In the genomic region with DNA sequence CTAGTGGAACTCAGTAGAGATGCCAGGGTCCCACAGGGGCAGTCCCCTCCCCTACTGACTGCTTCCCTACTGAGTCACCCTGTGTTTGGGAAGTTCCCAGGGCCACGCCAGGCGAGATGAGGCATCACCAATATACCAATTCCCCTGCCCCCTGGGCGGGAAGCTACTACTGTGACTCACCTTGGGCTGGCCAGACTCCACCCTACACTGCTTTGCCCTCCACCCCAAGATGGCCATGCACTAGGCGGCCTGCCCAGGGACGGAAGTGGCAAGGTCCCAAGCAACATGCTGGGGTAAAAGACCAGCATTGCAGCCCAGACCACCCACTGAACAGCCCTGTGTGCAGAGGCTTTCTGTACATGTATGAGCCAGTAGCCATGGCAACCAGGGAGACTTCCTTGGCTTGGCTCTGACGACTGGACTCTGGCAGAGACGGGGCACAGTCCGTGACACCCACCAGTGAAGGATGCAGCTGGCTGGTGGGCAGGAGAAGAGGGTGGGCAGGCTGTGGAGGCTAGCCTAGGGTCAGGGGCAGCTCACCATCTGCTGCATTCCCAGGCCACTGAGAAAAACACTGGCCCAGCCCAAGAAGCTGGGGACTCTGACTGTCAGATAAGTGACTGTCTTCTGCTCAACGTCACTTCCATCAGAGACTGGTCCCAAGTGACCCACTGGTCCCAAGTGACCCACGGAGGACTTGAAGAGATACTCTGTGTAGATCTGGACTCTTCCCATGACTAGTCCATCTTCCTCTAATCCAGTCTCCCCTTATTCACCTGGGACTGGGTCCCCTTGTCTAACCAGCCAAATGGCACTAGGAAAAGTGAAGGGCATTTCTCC, we compare ENCODE assay signal across 7 mouse cellular contexts. TPM values are rescaled to one million over a fixed set of nuclear protein-coding genes. Genes with fewer than 3 reads are reported as not detected.
DNase-seq lines count a peak whose midpoint lies in the region; TF ChIP-seq lines count a peak whose summit lies in the region.

No protein-coding gene starts in this region.

- intact Hi-C loops in left cerebral cortex, postnatal 4 days (cut with DNase I): no loop called here
- intact Hi-C loops in left cerebral cortex, postnatal 14 days (cut with DNase I): no loop called here

- peak overlapping the region; percentile 65 for H3K4me2 ChIP-seq in myocyte (ENCODE audit: low read depth)

- H3ac ChIP-seq in myocyte (ENCODE audit: control insufficient read depth, insufficient read length): no peak overlapping the region

- H3K36me3 ChIP-seq in myocyte (ENCODE audit: control insufficient read depth, insufficient read depth): no peaks in the 10 kb centered on the region

- DNase-seq in left cerebral cortex, postnatal 4 days: peak; percentile 68
- DNase-seq in left cerebral cortex, postnatal 14 days (ENCODE audit: low spot score in 2 of 2): no peak
- DNase-seq in adrenal gland, adult (ENCODE audit: inconsistent age in 2 of 2, low spot score in 1 of 2): peak; percentile 89 to 92
- DNase-seq in fibroblast of lung, adult 2 months (ENCODE audit: low read depth): peak; percentile 98
- DNase-seq in T-cell, adult 2 months (ENCODE audit: low spot score): no peak
- no peak for DNase-seq in layer of hippocampus, postnatal 25 days (ENCODE audit: extremely low spot score in 1 of 2, low spot score in 1 of 2)

- H3K4me3 ChIP-seq in myocyte: peak overlapping the region; percentile 4

- H3K79me2 ChIP-seq in myocyte (ENCODE audit: control insufficient read depth, insufficient read depth): peaks cover 33% of the 10 kb centered on the region

- TF ChIP-seq POLR2A in myocyte (IDR thresholded peaks at IDR 0.05; ENCODE audit: insufficient read length, low read depth): no peak

- H3K27me3 ChIP-seq in myocyte (ENCODE audit: control insufficient read depth, insufficient read depth, insufficient read length): no peaks in the 10 kb centered on the region

TF ChIP-seq in myocyte, 11 proteins besides CTCF, POLR2A, EP300 and RAD21:
- TF ChIP-seq E2F4 (IDR thresholded peaks at IDR 0.05; ENCODE audit: insufficient read depth) (peak; percentile 30), REST (IDR thresholded peaks at IDR 0.05; ENCODE audit: insufficient read depth, insufficient read length) (no peak), POLR2AphosphoS2 (IDR thresholded peaks at IDR 0.05; ENCODE audit: insufficient read length, low read depth) (no peak), TCF3 (IDR thresholded peaks at IDR 0.05; ENCODE audit: insufficient read length, low read depth) (no peak), MYOD1 (IDR thresholded peaks at IDR 0.05; ENCODE audit: control insufficient read depth in 1 of 3, insufficient read length in 2 of 3, low read depth in 2 of 3) (peak in 2 of 3 experiments; percentile 18 to 48), TCF12 (IDR thresholded peaks at IDR 0.05; ENCODE audit: insufficient read depth, poor library complexity, severe bottlenecking) (no peak), MYOG (IDR thresholded peaks at IDR 0.05; ENCODE audit: control insufficient read depth in 1 of 3, insufficient read depth in 1 of 3, insufficient read length in 2 of 3, low read depth in 2 of 3) (no peak), MAX (IDR thresholded peaks at IDR 0.05; ENCODE audit: low read depth) (no peak), CEBPB (IDR thresholded peaks at IDR 0.05; ENCODE audit: insufficient read depth, poor library complexity, severe bottlenecking) (no peak), SRF (IDR thresholded peaks at IDR 0.05; ENCODE audit: control insufficient read depth, insufficient read length, low read depth) (no peak)

RNA-seq across cellular contexts. Expression of gene Bahcc1, which starts 24.5 kb away (rescaled TPM):
- total RNA-seq in left cerebral cortex, postnatal 4 days (2021): 10 to 100 TPM; 36.5 to 39.5 TPM
- 10 to 100 TPM; 16.4 to 17.6 TPM for total RNA-seq in left cerebral cortex, postnatal 14 days (2021)
- 6.3 TPM for polyA plus RNA-seq in myocyte (2012; fragmentation: generic; extraction: Trizol)
- 10 to 100 TPM; 17.7 to 22.6 TPM for total RNA-seq in layer of hippocampus, postnatal 25 days (2021)

Comparison
In these comparisons a context has a peak if more than half of its experiments do, and no peak if none do; other contexts are left out.
1. DNase-seq: peak in left cerebral cortex, postnatal 4 days (single experiment), adrenal gland, adult (2 of 2) and fibroblast of lung, adult 2 months (single experiment); none in left cerebral cortex, postnatal 14 days (0 of 2), T-cell, adult 2 months (single experiment) and layer of hippocampus, postnatal 25 days (0 of 2).